Mouse (Mus musculus) adrenal gland, adult (tissue): ENCODE results near the gene Fbxo47.

Experiments
- DNase-seq, 2 experiments: peaks; one replicate each; pipeline ENCODE4 v3.0.0; 2022 to 2023; ENCODE audit warnings: low spot score in 1 of 2; ENCODE audit not compliant: inconsistent age in 2 of 2

The Fbxo47 gene

DNA sequence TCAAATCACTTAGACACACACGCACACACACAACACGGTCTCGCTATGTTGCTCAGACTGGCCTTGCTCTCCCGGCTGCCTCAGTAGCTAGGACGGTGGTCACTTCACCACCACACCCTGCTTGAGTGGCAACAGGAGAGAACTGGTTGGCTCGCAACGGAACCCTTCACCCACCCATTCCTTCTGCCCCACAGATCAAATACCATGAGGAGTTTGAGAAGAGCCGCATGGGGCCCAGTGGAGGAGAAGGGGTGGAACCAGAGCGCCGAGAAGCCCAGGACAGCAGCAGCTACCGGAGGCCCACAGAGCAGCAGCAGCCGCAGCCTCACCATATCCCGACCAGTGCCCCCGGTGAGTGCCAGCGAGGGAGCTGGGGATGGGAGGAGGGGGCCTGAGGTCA is 50.6 kb downstream of the Fbxo47 start:
- peak in 1 of 2 experiments; percentile 21 for DNase-seq

DNA sequence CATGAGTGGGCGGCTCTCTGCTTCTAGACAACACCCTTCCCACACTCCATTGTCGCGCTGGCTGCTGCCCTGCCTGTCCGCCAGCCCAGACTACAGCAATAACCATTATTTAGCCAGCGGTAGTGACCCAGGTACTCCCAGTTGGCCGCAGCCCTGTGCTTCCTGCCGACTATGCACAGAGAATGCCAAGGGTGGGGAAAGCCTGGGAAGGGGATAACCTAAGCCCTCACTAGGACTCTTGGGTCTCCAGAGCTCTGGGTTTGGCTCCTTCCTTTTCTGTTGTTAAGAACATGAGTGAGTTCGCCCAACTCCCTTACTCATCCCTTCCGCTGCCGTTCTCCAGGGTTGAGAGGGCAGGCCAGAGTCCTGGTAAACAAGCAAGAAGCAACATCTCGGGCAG is 52.0 kb downstream of the Fbxo47 start:
- DNase-seq, result peak; percentile 12 to 53

DNA sequence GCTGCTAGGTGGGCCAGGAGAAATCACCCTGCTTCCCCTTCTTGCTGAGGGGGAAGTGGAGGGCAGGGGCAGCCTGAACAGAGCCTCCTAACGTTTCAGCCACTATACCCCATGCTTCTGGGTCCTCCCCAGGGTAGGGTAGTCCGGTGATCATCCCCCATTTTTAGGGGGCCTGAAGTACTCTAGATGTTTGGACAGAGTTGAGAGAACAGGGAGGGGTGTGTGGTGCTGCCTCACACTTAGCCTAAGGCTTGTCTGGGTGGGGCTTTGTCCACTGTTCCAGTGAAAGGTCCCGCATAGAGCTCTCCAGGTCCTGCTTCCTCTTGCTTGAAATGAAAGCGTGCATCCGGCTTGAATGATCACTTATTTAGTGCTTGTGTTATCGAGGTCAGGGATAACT is 53.5 kb downstream of the Fbxo47 start:
- DNase-seq, result no peak

DNA sequence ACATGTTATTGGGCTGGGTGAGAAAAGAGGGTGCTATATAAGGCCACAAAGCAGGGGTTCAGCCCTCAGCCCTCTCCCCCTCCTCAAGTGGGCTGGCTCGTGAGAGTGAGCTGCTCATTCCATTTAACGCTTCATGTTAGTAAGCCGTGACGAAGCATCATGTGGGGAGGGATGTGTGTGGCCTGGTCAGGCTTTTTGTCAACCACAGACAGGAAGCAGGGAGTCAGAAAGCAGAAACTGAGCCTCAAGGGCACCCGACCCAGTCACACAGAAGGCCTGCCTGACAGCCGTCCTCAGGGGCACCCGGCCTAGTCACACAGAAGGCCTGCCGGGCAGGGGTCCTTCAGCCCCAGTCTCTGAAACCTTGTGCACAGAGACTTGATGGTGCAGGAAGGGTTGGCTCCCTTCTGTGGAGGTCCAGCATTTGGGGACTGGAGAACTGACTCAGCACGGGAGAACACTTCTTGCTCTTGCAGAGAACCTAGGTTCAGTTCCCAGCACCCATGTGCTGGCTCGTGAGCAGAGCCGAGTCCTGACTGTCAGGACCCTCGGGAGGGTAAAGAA is 54.0 kb downstream of the Fbxo47 start:
- DNase-seq, result peak; percentile 36 to 54

DNA sequence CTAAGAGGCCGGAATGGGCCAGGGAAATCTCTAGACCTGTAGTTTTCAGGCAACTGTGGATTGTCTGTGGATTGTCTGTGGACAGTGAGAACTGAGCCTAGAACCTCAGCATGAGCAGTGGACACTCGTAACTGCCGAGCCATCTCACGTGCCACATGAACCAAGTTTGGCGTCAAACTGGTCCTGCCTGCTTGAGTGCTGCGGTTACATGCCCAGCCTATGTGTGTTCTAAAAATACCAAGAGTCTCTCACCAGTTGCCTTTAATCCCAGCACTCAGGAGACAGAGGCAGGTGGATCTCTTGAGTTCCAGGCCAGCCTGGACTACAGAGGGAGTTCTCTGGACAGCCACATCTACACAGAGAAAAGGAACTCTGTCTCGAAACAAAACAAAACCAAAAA is 54.6 kb downstream of the Fbxo47 start:
- peak; percentile 5 to 35 for DNase-seq

DNA sequence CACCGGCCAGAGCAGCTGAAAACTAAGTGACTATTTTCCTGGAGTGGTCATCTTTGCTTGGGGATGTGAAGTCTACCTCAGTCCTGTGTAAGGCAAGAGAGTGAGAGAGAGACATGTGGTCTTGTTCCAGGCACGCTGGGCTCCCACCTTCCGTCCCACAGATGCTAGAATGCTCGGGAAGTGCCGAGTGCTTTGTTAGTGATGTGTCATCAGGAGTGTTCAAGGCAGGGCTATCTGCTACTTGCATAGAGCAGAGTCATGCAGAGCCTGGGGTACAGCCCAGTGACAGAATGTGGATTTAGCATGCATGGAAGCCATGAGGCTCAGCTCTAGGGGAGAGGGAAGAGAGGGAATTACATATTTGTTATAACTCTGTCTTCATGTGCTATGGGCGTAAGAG is 56.3 kb downstream of the Fbxo47 start:
- no peak for DNase-seq

DNA sequence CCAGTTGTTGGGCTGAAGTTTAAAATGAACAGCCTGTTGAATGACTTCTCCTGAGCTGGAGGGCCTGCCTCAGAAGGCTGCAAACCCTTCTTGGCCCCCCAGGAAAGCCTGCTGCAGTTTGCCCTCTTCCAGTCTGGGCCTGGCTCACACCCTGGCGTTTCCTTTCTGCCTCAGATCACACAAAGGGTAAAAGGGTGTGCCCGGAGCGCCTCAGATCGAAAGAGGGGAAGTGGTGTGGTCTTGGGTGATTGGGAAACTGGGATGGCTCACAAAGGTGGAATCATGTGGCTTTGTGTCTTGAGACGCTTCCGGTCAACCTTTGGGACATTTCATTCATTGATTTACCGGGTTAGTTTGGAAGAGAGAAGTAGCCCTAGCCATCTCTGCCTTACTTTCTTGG is 57.5 kb downstream of the Fbxo47 start:
- DNase-seq, result peak in 1 of 2 experiments; percentile 17

DNA sequence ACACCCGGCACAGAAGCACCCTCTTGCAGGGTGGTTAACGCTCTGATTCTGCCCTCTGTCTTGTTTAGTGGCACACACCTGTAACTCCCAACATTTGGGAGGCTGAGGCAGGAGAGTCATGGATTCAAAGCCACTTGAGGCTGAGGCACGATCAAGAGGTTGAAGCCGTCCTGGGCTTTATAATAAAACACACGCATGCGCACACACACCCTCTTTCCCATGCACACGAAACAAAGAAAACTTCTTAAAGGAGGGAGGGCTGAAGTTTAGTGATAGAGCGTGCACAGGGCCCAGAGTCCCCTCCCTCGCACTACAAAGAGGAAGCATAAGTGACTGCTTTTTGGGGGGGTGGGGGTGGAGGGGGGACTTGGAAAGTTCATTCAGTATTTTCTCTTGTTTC is 58.0 kb downstream of the Fbxo47 start:
- no peak for DNase-seq

DNA sequence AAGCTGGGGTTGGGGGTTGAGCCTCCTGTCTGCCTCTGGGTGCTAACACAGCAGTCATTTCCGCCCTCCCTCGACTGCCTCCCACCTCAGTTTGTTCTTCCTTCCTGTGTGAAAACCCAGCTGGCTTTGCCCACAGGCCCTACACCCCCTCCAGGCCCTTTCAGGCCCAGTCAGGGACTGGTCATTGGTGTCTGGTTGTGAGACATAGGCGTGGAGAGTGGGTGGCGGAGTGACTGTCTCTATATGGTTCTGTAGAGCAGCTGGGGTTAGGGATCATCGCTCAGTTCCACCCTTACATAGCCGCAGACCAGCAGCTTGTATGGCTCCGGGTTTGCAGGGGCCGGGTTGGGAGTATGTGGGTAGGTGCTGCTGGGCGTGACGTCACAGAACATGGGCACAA is 58.7 kb downstream of the Fbxo47 start:
- DNase-seq, result peak in 1 of 2 experiments; percentile 23

DNA sequence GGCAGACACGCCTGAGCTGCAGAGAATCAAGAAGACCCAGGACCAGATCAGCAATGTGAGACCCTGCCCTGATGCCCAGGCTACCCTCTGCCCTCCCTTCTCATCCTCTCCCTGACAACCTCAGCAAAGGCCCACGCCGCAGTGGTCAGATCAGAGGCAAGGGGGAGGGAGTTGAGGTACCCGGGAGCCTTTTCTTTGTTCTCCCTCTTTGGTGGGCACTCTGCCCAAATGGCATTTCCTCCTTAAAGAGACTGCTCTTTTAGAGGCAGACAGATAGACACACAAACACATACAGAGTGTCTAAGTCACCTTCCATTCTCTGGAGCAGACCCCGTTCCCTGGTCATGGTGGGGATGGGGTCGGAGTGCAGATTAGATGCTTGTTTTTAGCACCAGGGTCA is 59.1 kb downstream of the Fbxo47 start:
- peak in 1 of 2 experiments; percentile 13 for DNase-seq

DNA sequence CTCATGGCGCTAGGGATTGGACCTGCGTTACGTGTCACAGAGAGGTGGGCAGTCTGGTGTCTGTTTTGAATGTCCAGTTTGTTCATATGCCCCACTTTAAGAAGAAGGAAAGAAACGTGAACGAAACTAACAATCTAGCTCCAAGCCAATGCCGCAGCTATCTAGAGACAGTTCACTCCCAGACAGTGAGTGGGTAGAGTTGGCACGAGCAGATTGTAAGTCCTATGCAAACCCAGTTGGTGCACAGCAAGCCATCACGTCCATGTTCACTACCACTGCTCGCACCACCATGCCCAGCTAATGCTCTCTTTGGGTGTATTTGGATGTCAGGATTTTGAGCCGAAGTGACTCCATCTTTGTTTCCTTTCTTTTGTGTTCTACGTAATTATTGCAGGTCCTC is 59.8 kb downstream of the Fbxo47 start:
- DNase-seq, result no peak

DNA sequence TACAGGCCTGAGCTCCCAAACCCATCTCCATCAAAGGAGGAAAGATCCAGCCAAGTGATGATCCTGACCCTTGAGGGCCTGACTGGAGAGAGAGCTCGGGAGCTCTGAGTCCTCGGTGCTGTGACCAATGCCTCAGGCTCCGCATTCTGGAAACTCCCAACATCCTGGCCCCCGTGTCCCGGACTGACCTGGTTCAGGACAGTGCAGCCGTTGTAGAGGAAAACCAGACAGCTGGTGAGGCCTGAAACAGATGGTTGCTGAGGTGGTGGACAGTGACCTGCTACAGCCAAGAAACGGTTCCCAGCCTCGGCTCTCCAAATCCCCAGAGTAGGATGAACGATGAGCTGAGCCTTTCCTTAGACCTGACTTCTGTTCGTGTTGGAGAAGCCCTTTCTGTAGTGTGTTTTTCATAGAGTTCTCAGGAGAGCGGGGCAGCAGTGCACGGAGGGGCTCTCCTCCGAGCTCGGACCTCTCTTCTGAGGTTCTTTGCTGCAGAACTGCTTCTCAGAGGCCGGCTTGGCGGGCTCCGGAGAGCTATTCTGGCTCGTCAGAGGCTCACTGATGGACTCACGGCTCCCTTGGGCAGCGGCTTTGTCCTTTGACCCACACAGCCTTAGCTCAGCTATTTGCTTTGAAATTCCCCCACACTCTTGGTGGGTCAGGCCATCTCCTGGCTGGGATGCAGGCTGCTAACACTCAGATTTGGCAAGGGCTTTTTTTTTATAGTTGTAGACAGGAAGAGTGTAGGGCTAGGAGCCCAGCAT is 60.9 kb downstream of the Fbxo47 start:
- DNase-seq, result peak; percentile 30 to 55

DNA sequence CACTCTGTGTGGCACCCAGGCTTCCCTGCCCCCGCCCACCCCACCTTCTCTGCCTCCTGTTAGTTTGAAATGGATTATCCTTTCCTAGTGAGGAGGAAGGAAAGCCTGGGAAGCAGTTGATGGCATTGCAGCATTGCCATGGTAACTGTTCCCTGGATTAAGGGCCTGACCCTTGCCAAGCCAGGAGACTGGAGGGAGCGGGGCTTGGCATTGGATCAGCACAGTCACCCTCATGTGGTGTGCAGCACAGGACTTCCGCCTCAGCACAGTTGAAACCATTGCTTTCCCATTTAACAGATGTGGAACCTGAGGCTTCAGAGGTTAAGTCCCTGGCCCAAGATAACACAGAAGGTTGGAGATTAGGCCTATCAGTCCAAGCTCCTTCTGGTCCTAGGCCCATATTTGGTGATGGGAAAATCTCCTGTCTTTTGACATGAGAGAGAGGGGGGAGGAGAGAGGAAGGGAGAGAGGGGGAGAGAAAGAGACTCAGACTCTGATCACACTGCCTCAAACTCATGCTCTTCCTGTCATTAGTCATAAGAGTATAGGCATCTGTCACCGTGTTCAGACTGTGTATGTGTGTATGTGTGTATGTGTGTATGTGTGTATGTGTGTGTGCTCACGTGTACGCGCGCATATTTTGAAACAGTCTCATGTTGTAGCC is 62.4 kb downstream of the Fbxo47 start:
- peak; percentile 48 to 59 for DNase-seq

DNA sequence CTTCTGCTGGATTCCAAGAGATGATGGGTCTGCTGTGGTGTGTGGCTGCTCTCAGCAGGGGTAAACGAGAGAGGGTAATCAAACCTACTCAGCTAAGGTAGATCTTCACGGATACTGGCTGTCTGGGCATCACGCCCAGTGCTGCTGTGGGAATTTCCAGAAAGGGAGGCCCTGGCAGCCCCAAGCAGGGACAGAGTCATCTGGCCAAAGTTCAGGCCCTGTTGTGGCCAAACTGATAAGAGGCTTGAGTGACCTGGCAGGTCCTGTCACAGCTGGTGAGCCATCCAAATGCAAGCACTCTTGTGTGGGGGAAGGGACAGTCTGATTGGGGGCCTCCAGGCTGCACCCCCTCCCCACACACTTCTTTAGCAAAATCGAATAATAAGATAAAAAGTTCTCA is 63.1 kb downstream of the Fbxo47 start:
- DNase-seq, result peak; percentile 90 to 94

DNA sequence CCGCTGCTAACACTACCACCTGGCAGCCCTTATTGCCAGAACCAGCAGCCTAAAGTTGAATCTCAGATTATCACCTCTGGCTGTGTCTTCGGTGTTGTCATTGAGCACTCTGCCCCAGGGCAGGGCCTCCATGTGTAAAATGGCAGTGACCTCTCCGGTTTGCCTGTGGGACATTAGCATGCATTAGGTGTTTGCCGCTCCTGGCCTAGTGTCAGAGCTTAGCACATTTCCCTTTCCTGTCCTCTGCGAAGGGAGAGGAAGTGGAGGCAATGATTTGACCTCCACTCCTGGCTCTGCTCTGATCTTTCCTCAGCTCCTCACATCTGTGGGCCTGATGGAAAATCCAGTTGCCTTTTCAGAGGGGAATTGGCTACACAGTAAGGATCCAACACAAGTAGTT is 64.0 kb downstream of the Fbxo47 start:
- DNase-seq, result peak; percentile 26 to 71

DNA sequence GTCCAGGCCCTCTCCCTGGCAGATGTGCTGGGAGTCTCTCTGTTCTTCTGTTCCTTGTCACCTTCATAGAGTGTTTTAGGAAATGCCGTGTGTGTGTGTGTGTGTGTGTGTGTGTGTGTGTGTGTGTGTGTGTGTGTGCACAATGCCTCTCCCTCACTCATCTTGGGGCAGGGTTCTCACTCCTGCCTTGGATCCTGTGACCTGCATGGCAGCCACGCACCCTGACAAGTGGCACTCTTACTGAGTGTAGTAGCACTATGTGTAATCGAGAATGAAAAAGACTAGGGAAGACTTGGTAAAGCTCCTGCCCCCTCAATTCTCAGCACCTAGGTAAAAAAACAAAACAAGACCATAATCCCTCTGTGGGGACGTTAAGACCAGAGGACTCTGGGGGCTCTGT is 64.9 kb downstream of the Fbxo47 start:
- DNase-seq, result no peak

DNA sequence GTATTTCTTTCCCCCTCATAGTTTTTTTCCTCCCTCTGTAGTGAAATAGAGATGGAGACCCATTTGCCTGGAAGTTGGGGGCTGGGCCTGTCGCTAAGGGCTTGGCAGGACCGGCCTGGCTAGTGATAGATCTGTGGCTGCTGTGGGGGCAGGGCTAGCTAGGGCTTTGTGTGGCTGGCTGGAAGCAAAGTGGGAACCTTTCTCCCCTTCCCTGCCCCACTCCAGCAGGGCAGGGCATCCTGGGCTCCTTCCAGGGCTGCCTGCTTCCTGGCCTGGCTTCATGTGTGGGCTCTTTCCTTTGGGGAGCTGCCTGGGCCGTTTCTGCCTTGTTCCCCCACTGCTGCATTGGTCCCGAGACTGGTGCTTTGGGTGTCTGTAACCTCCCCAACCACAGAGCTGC is 65.4 kb downstream of the Fbxo47 start:
- DNase-seq, result peak; percentile 35 to 58

DNA sequence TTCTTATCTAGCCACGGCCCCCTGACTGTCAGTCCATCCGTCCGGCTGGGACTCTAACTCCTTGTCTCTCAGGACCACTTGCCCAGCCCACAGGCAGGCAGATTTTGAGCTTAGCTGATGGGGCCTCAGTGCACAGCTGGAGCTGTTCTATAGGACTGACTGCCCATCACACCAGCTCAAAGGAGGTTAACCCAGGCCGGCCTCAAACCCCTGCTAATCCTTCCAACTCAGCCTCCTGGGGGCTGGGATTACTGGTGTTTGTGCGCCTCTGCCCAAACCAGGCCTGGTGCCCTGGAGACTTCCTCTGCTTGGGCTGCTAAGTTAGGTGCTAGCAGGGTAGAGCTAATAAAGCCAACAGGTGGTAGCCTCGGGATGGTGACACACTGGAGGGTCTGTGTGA is 66.0 kb downstream of the Fbxo47 start:
- DNase-seq, result peak; percentile 15 to 46

DNA sequence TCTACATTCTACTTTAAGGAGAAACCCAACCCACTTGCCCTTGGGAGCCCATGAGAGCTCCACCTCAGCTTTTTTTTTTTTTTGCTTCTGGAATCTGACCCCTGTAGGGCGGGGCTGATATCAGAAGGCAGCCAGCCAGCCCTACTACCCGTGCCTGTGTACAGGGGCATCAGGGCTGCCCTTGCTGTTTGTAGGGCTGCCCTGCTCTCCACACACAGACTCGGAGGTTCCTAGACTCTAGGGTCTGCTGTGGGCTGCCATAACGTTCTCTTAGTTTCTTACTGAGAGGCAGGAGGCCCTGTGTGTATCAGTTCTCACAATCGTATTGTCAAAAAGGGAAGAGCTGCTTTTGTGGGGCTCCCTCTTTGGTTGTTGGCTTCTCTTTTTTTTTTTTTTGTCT is 66.6 kb downstream of the Fbxo47 start:
- DNase-seq, result peak; percentile 64 to 82

DNA sequence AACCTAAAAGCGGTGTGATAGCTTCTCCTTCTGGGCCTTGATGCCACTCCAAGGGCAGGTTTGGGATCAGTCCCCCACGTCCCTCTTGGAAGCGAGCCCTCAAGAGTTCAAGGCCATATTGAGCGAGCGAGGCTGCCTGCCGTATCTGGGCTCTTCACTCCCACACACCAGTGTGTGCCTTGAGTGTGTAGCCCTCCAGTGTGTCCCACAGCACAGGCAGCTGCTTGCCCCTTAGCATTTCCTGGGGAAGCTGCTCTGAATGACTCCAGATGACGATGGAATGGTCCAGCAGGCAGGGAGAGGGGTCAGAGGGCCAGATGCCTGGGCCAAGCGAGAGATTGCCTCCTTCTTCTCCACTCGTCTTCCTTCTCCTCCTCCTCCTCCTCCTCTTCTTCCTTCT is 67.0 kb downstream of the Fbxo47 start:
- DNase-seq, result peak; percentile 71 to 86

DNA sequence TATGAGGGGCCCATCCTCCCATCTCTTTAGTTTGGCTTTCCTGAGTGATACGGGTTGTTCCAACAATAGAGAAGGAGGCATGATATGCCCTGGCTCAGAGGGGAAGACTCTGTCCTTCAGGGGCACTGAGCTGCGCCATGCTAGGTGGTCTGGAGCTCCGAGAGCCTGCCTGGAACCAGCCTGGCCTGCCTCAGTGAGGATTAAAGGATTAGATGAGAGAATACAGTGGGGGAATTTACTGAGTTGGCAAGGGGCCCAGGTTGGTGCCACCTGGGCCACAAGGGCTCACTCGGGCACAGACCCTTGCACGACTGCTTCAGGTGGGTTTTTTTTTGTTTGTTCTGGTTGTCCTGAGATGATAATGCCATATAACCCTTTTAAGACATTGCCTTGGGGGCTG is 67.8 kb downstream of the Fbxo47 start:
- no peak for DNase-seq

DNA sequence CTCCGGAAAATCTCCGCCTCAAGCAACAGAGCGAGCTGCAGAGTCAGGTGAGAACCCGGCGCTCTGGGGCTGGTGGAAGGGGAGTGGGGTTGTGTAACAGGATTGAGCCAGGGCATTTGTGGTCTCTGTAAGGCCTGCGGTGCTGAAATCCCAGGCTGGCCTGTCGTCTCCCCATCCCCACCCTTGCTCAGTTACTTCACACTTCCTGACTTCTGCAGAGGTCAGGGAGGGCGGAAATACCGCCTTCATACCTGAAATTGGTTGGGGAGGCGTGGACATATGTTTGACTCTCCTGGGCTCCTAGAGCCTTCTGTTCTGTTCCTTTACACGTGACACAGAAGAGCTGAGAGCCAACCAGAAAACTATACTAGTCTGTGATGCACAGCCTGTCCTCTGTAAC is 68.2 kb downstream of the Fbxo47 start:
- DNase-seq, result no peak
